Mouse (Mus musculus) R1 (cell line): Measurements from ENCODE around the gene Ptpru.
A peak's percentile ranks its signal among the peaks of the same experiment; 100 is the strongest.
"Not testable (repeated sequence)": the region's sequence is repeated elsewhere in the genome, so short reads cannot be mapped to it uniquely, and the experiment has no call there.

Experiments
- DNase-seq: peaks from one replicate; pipeline ENCODE4 v3.0.0-alpha.2; 2018; ENCODE audit warnings: low read depth, low spot score

Gene Ptpru

DNA sequence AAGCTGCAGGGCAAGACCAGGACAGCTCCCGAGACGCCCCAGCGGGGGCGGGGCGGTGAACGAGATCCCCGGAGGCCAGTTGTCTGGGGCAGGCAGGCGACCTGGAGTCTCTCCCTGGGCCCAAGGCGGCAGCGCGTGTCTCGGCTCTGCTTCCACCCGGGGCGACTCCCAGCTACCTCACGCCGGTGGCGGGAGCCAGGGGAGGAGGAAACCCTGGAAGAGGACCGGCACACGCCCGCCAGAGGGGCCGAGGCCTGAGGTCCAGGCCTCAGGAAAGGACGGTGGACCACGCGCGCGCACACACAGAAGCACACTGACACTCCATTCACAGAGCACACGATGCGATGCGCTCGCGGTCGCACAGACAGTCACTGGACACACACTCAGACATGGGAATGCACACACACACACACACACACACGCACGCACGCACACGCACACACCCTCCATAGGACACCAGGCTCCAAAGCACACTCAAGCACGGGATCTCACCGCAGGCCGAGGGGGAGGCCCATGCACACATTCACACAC is 1.7 kb downstream of the Ptpru start:
- DNase-seq, result peak; percentile 39

DNA sequence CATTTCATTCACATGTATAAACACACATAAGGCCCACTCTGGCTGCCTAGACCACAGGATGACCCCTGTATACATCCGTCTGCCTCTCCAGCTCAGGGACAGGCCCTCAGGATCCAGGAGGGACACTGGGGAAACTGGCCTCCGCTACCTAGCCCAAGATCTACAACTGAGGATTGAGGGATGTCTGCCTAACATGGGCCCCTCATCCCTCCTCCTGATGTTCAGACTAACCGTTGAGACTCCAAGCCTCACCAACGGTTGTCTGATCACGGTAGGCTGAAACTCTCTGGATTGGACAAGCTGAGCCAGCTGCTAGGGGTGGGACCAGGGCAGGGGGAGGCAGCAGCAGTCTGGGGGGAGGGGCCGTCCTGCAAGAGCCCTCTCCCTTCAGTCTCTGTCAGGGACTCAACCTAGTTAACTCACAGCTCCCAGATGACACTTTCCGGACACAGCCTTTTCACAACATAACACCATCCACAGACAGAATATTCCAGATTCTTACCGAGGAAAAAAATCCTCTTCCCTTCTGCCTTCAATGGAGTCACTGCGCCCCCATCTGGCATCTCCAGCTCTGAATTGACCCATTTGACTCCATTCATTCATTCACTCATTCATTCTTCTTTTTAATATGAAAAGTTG is 4.0 kb downstream of the Ptpru start:
- peak; percentile 34 for DNase-seq

DNA sequence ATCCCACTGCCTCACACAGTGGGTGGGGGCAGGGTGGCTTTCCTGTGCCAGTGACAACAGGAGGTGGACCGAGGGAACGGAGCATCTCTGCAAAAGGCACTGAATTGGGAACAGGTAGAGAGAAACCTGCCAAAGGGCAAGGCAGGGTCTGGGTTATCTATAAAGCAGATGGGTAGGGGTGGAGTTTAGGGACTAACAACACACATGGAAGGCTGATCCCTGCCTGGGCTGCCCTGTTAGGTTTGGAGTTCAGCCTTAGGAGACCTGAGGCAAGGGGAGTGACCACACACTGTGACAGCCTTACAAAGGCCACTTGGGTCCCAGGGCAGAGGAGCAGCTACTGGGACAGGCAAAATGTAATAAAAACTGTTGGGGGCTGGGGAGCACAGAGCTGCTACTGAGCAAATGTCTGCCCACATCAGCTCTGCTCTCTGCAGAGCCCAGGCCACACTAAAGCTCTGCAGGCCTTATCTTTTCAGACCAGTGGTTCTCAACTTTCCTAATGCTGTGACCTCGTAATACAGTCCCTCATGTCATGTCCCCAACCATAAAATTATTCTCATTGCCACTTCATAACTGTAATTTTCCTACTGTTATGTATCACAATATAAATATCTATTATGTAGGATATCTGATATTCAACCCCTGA is 5.2 kb downstream of the Ptpru start:
- no peak for DNase-seq

- no peak for DNase-seq
Measured at GRCm38 (mm10) chr4:131831546-131832045, 6.5 kb downstream of the Ptpru start.

DNA sequence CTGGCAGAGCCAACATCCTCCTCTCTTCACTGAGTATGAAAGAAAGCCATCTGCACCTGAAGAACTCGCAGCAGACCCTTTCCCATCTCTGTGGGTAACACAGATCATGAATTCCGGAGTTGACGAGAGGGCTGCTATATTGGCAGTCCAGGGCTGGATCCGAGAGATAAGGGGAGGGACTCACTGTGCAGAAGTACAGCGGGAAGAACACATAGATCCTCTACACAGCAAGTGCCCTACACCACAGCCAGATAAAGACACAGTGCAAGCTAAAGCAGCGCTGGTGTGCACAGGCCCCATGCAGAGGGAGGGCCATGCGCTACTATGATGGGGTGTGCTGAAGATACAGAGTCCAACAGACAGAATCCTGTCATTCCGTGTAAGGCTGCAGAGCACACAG is 9.0 kb downstream of the Ptpru start:
- no peak for DNase-seq

DNA sequence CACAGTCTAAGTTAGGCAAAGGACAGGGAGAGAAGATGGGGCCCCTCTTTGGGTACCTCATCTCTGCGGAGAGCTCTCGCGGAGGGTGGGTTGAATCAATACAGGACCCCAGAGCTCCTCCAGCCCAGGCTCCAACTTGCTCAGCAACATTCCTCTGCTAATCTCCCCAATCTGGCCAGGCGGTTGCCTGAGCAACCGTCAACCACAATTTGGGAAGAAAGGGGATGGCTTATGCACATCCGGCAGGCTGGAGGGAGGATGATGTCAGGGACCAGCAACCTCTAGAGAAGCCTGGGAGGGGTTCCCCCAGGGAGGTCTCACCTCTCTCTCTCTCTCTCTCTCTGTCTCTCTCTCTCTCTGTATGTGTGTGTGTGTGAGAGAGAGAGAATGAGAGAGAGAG is 11.2 kb downstream of the Ptpru start:
- peak; percentile 79 for DNase-seq

DNA sequence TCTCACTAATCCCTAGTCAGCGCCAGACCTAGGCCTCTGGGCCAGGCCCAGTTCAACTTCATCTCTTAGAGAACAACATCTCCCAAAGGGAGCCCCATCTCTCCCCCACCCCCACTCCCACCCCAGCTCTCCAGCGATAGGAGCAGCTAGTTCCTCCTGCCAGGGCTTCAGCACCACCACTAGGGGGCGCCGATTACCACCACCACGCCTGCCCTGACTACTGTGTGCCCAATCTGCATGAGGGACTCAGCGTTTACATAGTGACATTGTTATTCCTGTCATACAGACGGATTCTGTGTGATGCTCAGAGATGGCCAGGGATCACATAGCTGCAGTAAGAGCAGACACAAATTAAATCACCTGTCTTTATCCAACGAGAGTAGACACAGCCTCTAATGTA is 12.3 kb downstream of the Ptpru start:
- peak; percentile 43 for DNase-seq

DNA sequence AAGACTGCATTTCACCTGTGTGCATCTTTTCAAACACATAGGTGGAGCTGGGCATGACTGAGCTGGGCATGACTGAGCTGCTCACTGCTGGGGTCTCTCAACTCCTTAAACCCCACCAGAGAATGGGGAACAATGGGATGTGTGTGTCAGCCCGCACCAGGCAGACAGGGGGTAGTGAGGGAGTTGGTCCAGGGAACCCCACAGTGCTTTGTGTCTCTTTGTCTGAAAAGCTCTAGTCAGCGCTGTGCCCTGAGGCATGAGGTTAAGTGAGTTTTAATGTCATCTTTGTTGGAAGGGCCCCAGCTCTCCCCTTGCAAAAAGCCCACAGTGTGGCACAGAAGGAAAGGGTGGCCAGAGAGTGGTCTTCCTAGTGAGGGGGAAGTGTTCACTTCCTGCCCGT is 13.1 kb downstream of the Ptpru start:
- DNase-seq, result no peak

DNA sequence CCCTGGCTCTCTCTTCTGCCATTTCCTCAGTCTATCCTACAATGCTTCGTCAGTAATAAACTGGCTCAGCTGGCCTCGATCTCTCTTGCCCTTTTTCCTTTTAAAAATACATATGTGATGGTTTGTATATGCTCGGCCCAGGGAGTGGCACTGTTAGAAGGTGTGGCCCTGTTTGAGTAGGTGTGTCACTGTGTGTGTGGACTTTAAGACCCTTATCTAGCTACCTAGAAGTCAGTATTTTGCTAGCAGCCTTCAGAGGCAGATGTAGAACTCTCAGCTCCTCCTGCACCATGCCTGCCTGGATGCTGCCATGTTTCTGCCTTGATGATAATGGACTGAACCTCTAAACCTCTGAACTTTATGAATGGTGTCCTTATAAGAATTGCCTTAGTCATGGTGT is 15.5 kb downstream of the Ptpru start:
- no peak for DNase-seq

GRCm38 (mm10) chr4:131821161-131821731 is 16.8 kb downstream of the Ptpru start:
- no peak for DNase-seq

- DNase-seq, result peak; percentile 71
Measured at GRCm38 (mm10) chr4:131818926-131819325, 19.2 kb downstream of the Ptpru start.

DNA sequence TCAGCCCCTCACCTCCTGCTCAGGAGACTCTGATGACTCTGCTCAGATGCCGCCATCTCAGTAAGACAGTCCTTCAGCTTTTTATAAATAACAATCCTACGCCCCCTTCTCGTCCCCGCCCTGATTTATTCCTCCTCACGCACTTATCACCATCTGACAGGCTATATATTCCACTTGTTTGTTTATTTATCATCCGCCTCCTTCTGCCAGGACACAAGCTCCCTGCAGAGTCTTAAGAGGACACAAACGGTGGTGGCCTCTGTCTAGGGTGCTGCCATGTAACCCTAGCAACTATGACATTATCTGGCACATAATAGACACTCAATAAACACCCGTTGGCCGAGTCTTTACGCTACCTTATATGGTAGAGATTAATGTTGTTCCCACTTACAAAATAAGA is 22.3 kb downstream of the Ptpru start:
- no peak for DNase-seq

DNA sequence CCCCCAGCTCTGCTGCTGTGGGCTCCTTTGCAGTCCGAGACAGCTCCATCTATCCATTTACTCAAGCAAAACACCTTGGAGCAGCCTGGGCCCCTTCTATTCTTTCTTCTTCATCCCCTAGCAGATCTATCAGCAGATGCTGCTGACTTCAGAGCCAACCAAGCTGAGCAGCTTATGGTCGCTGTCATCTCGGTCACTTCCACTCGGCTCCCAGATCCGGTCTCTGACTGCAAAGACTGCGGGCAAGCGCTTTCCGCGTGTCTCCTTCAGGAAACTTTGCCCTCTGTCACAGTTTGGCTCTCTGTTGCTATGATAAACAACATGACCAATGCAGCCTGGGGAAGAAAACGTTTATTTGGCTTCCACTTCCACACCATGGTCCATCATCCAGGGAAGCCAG is 23.2 kb downstream of the Ptpru start:
- DNase-seq, result no peak

DNA sequence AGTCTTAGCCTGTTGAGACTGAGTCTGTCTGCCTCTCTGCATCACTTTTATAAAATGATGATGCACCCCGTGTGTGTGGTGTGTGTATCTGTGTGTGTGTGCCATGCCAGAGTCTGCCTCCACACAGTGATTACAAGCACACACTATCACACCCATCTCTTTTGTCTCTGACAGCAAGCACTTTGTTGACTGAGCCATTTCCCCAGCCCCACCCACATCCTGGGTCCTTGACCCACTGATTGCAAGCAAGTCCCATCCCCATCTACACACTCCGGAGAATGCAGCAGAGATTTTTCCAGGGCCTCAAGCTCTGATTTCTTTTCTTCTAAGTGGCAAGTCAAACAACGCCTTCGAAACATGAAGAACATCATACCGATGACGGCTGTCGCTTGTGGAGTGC is 24.3 kb downstream of the Ptpru start:
- DNase-seq, result no peak

DNA sequence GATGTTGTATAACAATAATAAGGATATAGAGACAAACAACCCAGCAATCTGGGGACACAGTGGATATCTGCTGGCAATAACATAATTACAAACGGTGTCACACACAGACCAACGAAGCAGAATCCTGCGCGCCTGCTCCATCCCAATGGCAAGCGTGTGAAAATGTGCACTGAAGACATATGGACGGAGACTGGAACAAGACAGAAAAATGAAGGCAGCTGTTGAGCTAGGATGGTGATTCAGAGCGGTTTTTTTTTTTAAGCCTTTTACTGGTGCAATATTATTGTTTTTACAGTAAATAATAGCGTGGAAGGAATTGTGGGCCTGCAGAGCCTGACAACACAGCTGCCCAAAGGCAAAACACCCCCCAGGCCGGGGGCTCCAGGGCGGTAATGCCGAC is 25.6 kb downstream of the Ptpru start:
- no peak for DNase-seq

DNA sequence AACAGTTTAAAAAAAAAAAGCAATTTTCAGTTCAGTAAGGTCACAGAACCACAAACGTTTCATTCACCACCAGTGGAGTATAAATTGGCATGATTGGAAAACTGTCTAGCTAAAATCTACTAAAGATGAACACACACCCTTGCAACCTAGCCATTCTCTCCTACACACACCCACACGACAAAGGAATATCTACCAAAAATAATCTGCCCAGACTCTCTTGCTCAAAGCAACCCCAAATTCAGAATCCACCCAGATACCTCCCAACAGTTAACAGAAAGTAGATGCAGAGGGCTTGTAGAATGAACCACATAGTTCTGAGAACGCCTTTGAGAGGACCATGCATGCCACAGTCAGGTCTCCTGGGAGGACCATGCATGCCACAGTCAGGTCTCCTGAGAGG is 32.8 kb downstream of the Ptpru start:
- DNase-seq, result no peak

DNA sequence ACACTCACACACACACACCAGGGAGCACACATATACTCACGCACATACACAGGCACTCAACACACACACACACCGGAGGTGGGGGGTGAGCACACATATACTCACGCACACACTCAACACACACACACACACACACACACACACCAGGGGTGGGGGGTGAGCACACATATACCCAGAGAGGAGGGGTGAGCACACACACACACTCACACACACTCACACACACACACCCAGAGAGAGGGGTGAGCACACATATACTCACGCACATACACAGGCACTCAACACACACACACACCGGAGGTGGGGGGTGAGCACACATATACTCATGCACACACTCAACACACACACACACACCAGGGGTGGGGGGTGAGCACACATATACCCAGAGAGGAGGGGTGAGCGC is 33.4 kb downstream of the Ptpru start:
- not testable (repeated sequence) for DNase-seq

- no peak for DNase-seq
Measured at GRCm38 (mm10) chr4:131803846-131804245, 34.2 kb downstream of the Ptpru start.

GRCm38 (mm10) chr4:131798968-131799367 is 39.1 kb downstream of the Ptpru start:
- DNase-seq, result peak; percentile 61

GRCm38 (mm10) chr4:131797920-131798319 is 40.2 kb downstream of the Ptpru start:
- DNase-seq, result peak; percentile 87

- no peak for DNase-seq
Measured at GRCm38 (mm10) chr4:131797483-131797882, 40.6 kb downstream of the Ptpru start.

- no peak for DNase-seq
Measured at GRCm38 (mm10) chr4:131796312-131797080, 41.6 kb downstream of the Ptpru start.
